In the genomic region with DNA sequence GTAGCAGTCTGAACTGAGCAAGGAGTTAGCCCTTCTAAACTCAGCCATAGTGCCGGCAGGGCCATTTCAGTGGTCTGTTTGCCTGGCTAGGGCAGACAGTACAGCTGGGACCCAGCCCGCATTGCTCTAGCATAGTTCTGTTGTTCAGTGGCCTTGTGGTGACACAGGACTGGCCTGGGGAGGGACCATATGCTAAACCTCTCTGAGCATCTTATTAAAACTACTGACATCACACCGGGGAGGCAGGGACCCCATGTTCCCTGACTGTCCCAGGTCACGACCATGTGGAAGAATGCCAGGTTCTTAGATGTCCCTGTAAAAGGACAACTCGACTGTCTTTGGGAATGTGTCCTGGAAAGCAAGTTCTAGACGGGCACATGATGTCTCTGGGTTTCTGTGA, we compare ENCODE assay signal across 11 mouse cellular contexts. TPM values are rescaled to one million over a fixed set of nuclear protein-coding genes. Genes with fewer than 3 reads are reported as not detected.
DNase-seq lines count a peak whose midpoint lies in the region; ATAC-seq lines count a peak whose summit lies in the region.
"Had no signal": no experiment of that assay in that cellular context is flagged by ENCODE, and none has a peak within 500 bp of the region (broad histone marks: within the 10 kb centered on the region; RNA-seq: fewer than 3 reads in every experiment).

No protein-coding gene starts in this region.

- H3K9me3 ChIP-seq in hindbrain, embryonic 11.5 days (ENCODE audit: control insufficient read depth, low read length), result no peaks in the 10 kb centered on the region
- no peaks in the 10 kb centered on the region for H3K9me3 ChIP-seq in hindbrain, embryonic 16.5 days (ENCODE audit: control insufficient read depth, low read length)
- no peaks in the 10 kb centered on the region for H3K9me3 ChIP-seq in lung, embryonic 16.5 days (ENCODE audit: control insufficient read depth, low read length)

- peaks cover 61% of the 10 kb centered on the region for H3K27me3 ChIP-seq in hindbrain, embryonic 11.5 days (ENCODE audit: control insufficient read depth, insufficient read depth, low read length)
- peaks cover 64% of the 10 kb centered on the region for H3K27me3 ChIP-seq in hindbrain, embryonic 16.5 days (replicated peaks; ENCODE audit: control insufficient read depth, insufficient read depth, low read length)
- H3K27me3 ChIP-seq in lung, embryonic 16.5 days (ENCODE audit: control insufficient read depth, insufficient read depth, low read depth, low read length), result peaks cover 22% of the 10 kb centered on the region

- no peak overlapping the region for H3K4me2 ChIP-seq in hindbrain, embryonic 11.5 days (replicated peaks; ENCODE audit: low read depth, low read length)
- H3K4me2 ChIP-seq in hindbrain, embryonic 16.5 days (ENCODE audit: low read length), result no peak overlapping the region
- peak overlapping the region; percentile 25; the same call in 1 of the 2 replicates for H3K4me2 ChIP-seq in lung, embryonic 16.5 days (ENCODE audit: low read depth, low read length)

- H3K4me1 ChIP-seq in hindbrain, embryonic 11.5 days (replicated peaks; ENCODE audit: control insufficient read depth, insufficient read depth, low read length), result 0 out of 2 replicates have a peak, but pooled peaks cover 3% of the 10 kb centered on the region
- H3K4me1 ChIP-seq in hindbrain, embryonic 16.5 days (ENCODE audit: control insufficient read depth, insufficient read depth, low read depth, low read length), result no peaks in the 10 kb centered on the region
- peaks cover 7% of the 10 kb centered on the region for H3K4me1 ChIP-seq in lung, embryonic 16.5 days (replicated peaks; ENCODE audit: control insufficient read depth, insufficient read depth, low read length)

- ATAC-seq in hindbrain, embryonic 11.5 days (ENCODE audit: low FRiP score), result 0 out of 2 replicates have a peak, but pooled peaks have one; percentile 10
- no peak for ATAC-seq in hindbrain, embryonic 16.5 days
- ATAC-seq in lung, embryonic 16.5 days (ENCODE audit: low read depth), result peak; percentile 32; the same call in 1 of the 2 replicates

- H3K27ac ChIP-seq in hindbrain, embryonic 11.5 days (ENCODE audit: low read depth, low read length), result no peak overlapping the region
- H3K27ac ChIP-seq in hindbrain, embryonic 16.5 days (ENCODE audit: low read depth, low read length), result no peak overlapping the region
- H3K27ac ChIP-seq in lung, embryonic 16.5 days (ENCODE audit: low read length), result peak overlapping the region; percentile 26; the same call in 1 of the 2 replicates

- no peak overlapping the region for H3K4me3 ChIP-seq in hindbrain, embryonic 11.5 days (ENCODE audit: low read depth, low read length)
- no peak overlapping the region for H3K4me3 ChIP-seq in hindbrain, embryonic 16.5 days (ENCODE audit: low read length)
- H3K4me3 ChIP-seq in lung, embryonic 16.5 days (ENCODE audit: low read length), result no peak overlapping the region

- H3K9ac ChIP-seq in hindbrain, embryonic 11.5 days (ENCODE audit: low read depth, low read length), result no peak overlapping the region
- H3K9ac ChIP-seq in hindbrain, embryonic 16.5 days (ENCODE audit: low read depth, low read length), result no peak overlapping the region
- H3K9ac ChIP-seq in lung, embryonic 16.5 days (ENCODE audit: low read length), result no peak overlapping the region

- 32% methylated on average over 6 of the region's 6 CpGs for WGBS in hindbrain, embryonic 11.5 days
- 34% methylated on average over 6 of the region's 6 CpGs for WGBS in hindbrain, embryonic 16.5 days
- 23% methylated on average over 6 of the region's 6 CpGs for WGBS in lung, embryonic 16.5 days

- DNase-seq in hindbrain, embryonic 11.5 days (ENCODE audit: low spot score), result peak; percentile 13
- DNase-seq in retina, embryonic 14.5 days (ENCODE audit: low spot score), result peak; percentile 16
- DNase-seq in retina, postnatal 1 day, result no peak
- no peak for DNase-seq in embryo, embryonic 10.5 days (ENCODE audit: low spot score)
- DNase-seq in adrenal gland, adult 18-20 months (ENCODE audit: low spot score in 2 of 2), result no peak

- no peaks in the 10 kb centered on the region for H3K36me3 ChIP-seq in hindbrain, embryonic 11.5 days (ENCODE audit: control insufficient read depth, insufficient read depth, low read length)
- peaks cover 3% of the 10 kb centered on the region; the same call in 1 of the 2 replicates for H3K36me3 ChIP-seq in hindbrain, embryonic 16.5 days (ENCODE audit: control insufficient read depth, insufficient read depth, low read length)
- peaks cover 2% of the 10 kb centered on the region; the same call in 1 of the 2 replicates for H3K36me3 ChIP-seq in lung, embryonic 16.5 days (ENCODE audit: control insufficient read depth, insufficient read depth, low read length)

RNA-seq across cellular contexts. Expression of gene Foxf1, which starts 8.0 kb away (rescaled TPM):
- 2.1 and 2.3 TPM in 2 replicates for polyA plus RNA-seq in hindbrain, embryonic 11.5 days (2014; fragmentation: Nextera tagmentation; extraction: Ambion mirVana)
- 1.1 and 1.3 TPM in 2 replicates for polyA plus RNA-seq in hindbrain, embryonic 16.5 days (2015; fragmentation: Nextera tagmentation; extraction: Ambion mirVana)
- 126 and 138 TPM in 2 replicates for polyA plus RNA-seq in lung, embryonic 16.5 days (2015; fragmentation: Nextera tagmentation; extraction: Ambion mirVana)
- under 1 TPM; 0.36 to 0.38 TPM for total RNA-seq in adrenal gland, adult 18-20 months (2021)
- total RNA-seq: CH12.LX; gastrocnemius, postnatal 36 days; megakaryocyte progenitor cell, adult 5-6 weeks; neutrophil, adult 5-6 weeks had no signal

RNA-seq across cellular contexts. Expression of gene Mthfsd, which starts 16.1 kb away (rescaled TPM):
- 53.5 and 56.1 TPM in 2 replicates for polyA plus RNA-seq in hindbrain, embryonic 11.5 days (2014; fragmentation: Nextera tagmentation; extraction: Ambion mirVana)
- 45.2 and 46.3 TPM in 2 replicates for polyA plus RNA-seq in hindbrain, embryonic 16.5 days (2015; fragmentation: Nextera tagmentation; extraction: Ambion mirVana)
- polyA plus RNA-seq in lung, embryonic 16.5 days (2015; fragmentation: Nextera tagmentation; extraction: Ambion mirVana), result 50.6 and 59.2 TPM in 2 replicates
- total RNA-seq in adrenal gland, adult 18-20 months (2021), result 10 to 100 TPM; 28.4 to 30.6 TPM

RNA-seq across cellular contexts. Expression of gene Foxc2, which starts 23.8 kb away (rescaled TPM):
- polyA plus RNA-seq in hindbrain, embryonic 11.5 days (2014; fragmentation: Nextera tagmentation; extraction: Ambion mirVana), result 6.8 and 8.0 TPM in 2 replicates
- 1.9 and 2.8 TPM in 2 replicates for polyA plus RNA-seq in hindbrain, embryonic 16.5 days (2015; fragmentation: Nextera tagmentation; extraction: Ambion mirVana)
- 0.58 and 0.62 TPM in 2 replicates for polyA plus RNA-seq in lung, embryonic 16.5 days (2015; fragmentation: Nextera tagmentation; extraction: Ambion mirVana)
- total RNA-seq in adrenal gland, adult 18-20 months (2021), result 1 to 10 TPM; 2.8 to 4.1 TPM
- total RNA-seq: CH12.LX; megakaryocyte progenitor cell, adult 5-6 weeks; neutrophil, adult 5-6 weeks had no signal

RNA-seq across cellular contexts. Expression of gene Foxl1, which starts 35.6 kb away (rescaled TPM):
- 0.73 and 1.9 TPM in 2 replicates for polyA plus RNA-seq in hindbrain, embryonic 11.5 days (2014; fragmentation: Nextera tagmentation; extraction: Ambion mirVana)
- polyA plus RNA-seq in hindbrain, embryonic 16.5 days (2015; fragmentation: Nextera tagmentation; extraction: Ambion mirVana), result 0.09 and 0.16 TPM in 2 replicates
- polyA plus RNA-seq in lung, embryonic 16.5 days (2015; fragmentation: Nextera tagmentation; extraction: Ambion mirVana), result 3.1 and 3.3 TPM in 2 replicates
- under 1 TPM; 0.26 to 0.27 TPM for total RNA-seq in adrenal gland, adult 18-20 months (2021)
- total RNA-seq: gastrocnemius, postnatal 36 days; megakaryocyte progenitor cell, adult 5-6 weeks; neutrophil, adult 5-6 weeks had no signal

Comparison
In these comparisons a context has a peak if more than half of its experiments do, and no peak if none do; other contexts are left out.
1. DNase-seq: peak in hindbrain, embryonic 11.5 days (single experiment) and retina, embryonic 14.5 days (single experiment); none in retina, postnatal 1 day (single experiment), embryo, embryonic 10.5 days (single experiment) and adrenal gland, adult 18-20 months (0 of 2).
2. RNA of gene Foxf1, which starts 8.0 kb away (polyA plus RNA-seq): 126 to 138 TPM in lung, embryonic 16.5 days; 2.1 to 2.3 TPM in hindbrain, embryonic 11.5 days and 1.1 to 1.3 TPM in hindbrain, embryonic 16.5 days; every median in the first group is over 10 times any median in the second.